Mouse (Mus musculus) C2C12 (cell line): ENCODE measurements at regions not wholly inside any gene's neighbourhood (a gene's known extent, or its start where the extent isn't known, plus 50 kb on each side); places are given as distances from the start of the nearest gene placed in this dataset.

ENCODE experiments used
- H3K27me3 ChIP-seq: one replicate; pipeline ENCODE4 v1.6.1; 2011; ENCODE audit not compliant: control insufficient read depth, insufficient read depth, insufficient read length
- H3K36me3 ChIP-seq: one replicate; pipeline ENCODE4 v1.6.1; 2011; ENCODE audit not compliant: control insufficient read depth, insufficient read depth
- H3K4me3 ChIP-seq: one replicate; pipeline ENCODE4 v1.5.1; 2011; ENCODE audit warnings: mild to moderate bottlenecking, control low read depth; ENCODE audit not compliant: poor library complexity, insufficient read depth, severe bottlenecking
- H3K79me2 ChIP-seq: one replicate; pipeline ENCODE4 v1.6.1; 2011; ENCODE audit not compliant: control insufficient read depth, insufficient read depth
- H3K79me3 ChIP-seq: one replicate; pipeline ENCODE4 v1.6.1; 2011; ENCODE audit warnings: low read depth, control low read depth
- H3ac ChIP-seq: one replicate; pipeline ENCODE3; 2011; ENCODE audit warnings: low read depth; ENCODE audit not compliant: control insufficient read depth, insufficient read length
- CEBPB ChIP-seq: IDR thresholded peaks from one replicate; pipeline ENCODE4 v1.6.1; 2011; ENCODE audit warnings: low read depth, mild to moderate bottlenecking, control low read depth, moderate library complexity
- CTCF ChIP-seq: IDR thresholded peaks from one replicate; pipeline ENCODE4 v1.5.1; 2011; ENCODE audit not compliant: control insufficient read depth, insufficient read depth, insufficient read length
- FOSL1 ChIP-seq: IDR thresholded peaks from one replicate; pipeline ENCODE4 v1.8.0; 2011; ENCODE audit warnings: mild to moderate bottlenecking, low read length; ENCODE audit not compliant: poor library complexity, insufficient read depth, severe bottlenecking
- MAX ChIP-seq: IDR thresholded peaks from one replicate; pipeline ENCODE4 v1.6.1; 2011; ENCODE audit warnings: mild to moderate bottlenecking, control low read depth
- MYOD1 ChIP-seq: IDR thresholded peaks from one replicate; pipeline ENCODE4 v1.6.1; 2011; ENCODE audit warnings: low read depth; ENCODE audit not compliant: control insufficient read depth, insufficient read length
- MYOG ChIP-seq: IDR thresholded peaks from one replicate; pipeline ENCODE4 v1.6.1; 2011; ENCODE audit not compliant: control insufficient read depth, insufficient read length; ENCODE audit errors: extremely low read depth
- USF1 ChIP-seq: IDR thresholded peaks from one replicate; pipeline ENCODE4 v1.6.1; 2011; ENCODE audit warnings: low read depth, mild to moderate bottlenecking, control low read depth, moderate library complexity

DNA sequence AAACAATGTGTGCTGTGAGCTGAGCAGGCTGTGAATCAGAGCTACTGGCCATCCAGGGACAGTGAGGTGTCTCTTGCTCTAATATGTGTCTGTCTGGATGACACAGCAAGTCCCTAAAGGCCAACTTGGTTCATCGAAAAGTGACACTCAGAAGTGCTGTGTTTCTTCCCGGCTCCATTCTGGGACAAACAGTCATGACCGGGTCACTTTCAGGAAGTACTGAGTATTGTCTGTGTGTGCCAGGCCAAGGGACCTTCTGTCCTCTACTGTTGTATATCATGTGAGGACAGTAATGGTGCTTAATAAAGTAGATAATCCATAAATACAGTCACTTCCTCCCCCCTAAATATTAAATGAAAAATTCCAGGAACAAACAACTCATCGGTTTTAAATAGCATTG is 87.2 kb upstream of the Cd93 start:
- H3K4me3 ChIP-seq = no peak overlapping the region
- H3K79me2 ChIP-seq = no peaks in the 10 kb centered on the region
- H3K36me3 ChIP-seq = no peaks in the 10 kb centered on the region
- TF ChIP-seq USF1 (no peak), CTCF (no peak), FOSL1 (no peak), MYOD1 (no peak), MAX (no peak), CEBPB (no peak), MYOG (no peak)
- no peaks in the 10 kb centered on the region for H3K27me3 ChIP-seq
- no peaks in the 10 kb centered on the region for H3K79me3 ChIP-seq
- no peak overlapping the region for H3ac ChIP-seq

- Histone ChIP-seq H3K79me3 (no peaks in the 10 kb centered on the region), H3ac (no peak overlapping the region), H3K27me3 (no peaks in the 10 kb centered on the region), H3K36me3 (no peaks in the 10 kb centered on the region), H3K4me3 (no peak overlapping the region), H3K79me2 (no peaks in the 10 kb centered on the region)
- TF ChIP-seq MAX = no peak
- no peak for TF ChIP-seq CEBPB
- no peak for TF ChIP-seq FOSL1
- TF ChIP-seq USF1 = no peak
- no peak for TF ChIP-seq MYOD1
- no peak for TF ChIP-seq MYOG
- no peak for TF ChIP-seq CTCF
These were observed 86.5 kb upstream of the Cd93 start for GRCm38 (mm10) chr2:148529900-148530299.

- no peaks in the 10 kb centered on the region for H3K79me2 ChIP-seq
- TF ChIP-seq CEBPB (no peak), MYOG (no peak), FOSL1 (no peak), MYOD1 (no peak)
- no peaks in the 10 kb centered on the region for H3K36me3 ChIP-seq
- H3K4me3 ChIP-seq = no peak overlapping the region
- no peaks in the 10 kb centered on the region for H3K79me3 ChIP-seq
- no peak overlapping the region for H3ac ChIP-seq
- H3K27me3 ChIP-seq = no peaks in the 10 kb centered on the region
These were observed 84.4 kb upstream of the Cd93 start for GRCm38 (mm10) chr2:148527755-148528154.

DNA sequence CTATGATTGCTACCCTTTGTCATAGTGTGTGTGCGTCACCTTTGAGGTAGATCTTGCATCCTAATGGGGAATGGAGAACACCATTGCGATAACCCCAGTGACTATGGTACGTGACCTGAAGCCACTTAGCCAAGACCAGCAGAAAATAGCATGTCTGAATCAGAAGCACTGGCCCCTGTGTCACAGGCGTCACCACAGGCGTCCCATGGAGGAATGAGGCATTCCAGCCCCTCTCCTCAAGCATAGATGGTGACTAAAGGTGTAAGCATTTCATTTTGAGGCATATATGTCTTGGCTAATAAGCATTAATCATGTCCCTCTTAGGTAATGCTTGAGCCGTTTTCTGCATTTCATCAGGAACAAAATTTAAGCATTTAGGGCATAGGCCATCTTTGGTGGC is 82.1 kb upstream of the Cd93 start:
- Histone ChIP-seq H3K36me3 (no peaks in the 10 kb centered on the region), H3K4me3 (no peak overlapping the region), H3K27me3 (no peaks in the 10 kb centered on the region), H3ac (no peak overlapping the region), H3K79me3 (no peaks in the 10 kb centered on the region), H3K79me2 (no peaks in the 10 kb centered on the region)
- TF ChIP-seq CTCF (no peak), MYOD1 (no peak), USF1 (no peak), MYOG (no peak), CEBPB (no peak), MAX (no peak), FOSL1 (no peak)

DNA sequence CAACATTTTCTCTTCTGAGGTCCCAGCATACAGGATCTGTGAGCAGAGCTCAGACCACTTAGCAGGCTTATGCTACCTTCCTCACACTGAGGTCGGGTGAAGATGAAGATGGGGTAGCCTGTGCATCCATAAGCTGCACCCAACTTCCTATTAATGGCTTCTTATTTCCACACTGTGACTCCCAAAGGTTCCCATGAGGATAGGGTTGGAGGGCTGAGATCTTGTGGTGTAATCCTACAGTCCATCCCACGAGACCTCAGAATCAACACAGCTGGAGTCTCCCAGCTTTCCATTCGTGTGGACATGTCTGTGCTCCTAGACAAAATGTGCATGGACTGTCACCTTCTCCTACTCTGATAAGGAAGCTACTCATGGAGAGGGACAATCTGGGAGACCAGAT is 80.0 kb upstream of the Cd93 start:
- Histone ChIP-seq H3K79me3 (no peaks in the 10 kb centered on the region), H3K27me3 (no peaks in the 10 kb centered on the region), H3K36me3 (no peaks in the 10 kb centered on the region), H3K79me2 (no peaks in the 10 kb centered on the region), H3K4me3 (no peak overlapping the region), H3ac (no peak overlapping the region)
- no peak for TF ChIP-seq FOSL1
- no peak for TF ChIP-seq CTCF
- TF ChIP-seq USF1 = no peak
- no peak for TF ChIP-seq MYOG

DNA sequence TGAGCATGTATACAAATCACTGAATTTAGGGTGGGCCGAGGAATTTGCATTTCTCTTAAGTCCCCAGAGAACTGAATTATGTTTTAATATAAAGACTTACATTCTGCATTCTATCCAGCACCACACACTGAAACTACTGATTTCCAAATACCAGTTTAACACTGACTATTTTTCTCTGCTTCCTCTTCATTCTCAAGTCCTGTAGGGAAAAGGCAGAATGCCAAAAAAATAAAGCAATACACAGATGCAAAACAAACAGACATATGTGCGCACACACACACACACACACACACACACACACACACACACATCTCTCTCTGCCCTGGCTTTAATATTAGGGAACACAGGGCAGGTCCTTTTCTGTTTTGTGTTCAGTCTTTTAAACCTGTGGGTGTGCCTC is 79.6 kb upstream of the Cd93 start:
- TF ChIP-seq MYOG = no peak
- no peak for TF ChIP-seq CEBPB
- no peak for TF ChIP-seq MAX
- Histone ChIP-seq H3K36me3 (no peaks in the 10 kb centered on the region), H3K27me3 (no peaks in the 10 kb centered on the region), H3K79me2 (no peaks in the 10 kb centered on the region), H3K4me3 (no peak overlapping the region), H3ac (no peak overlapping the region), H3K79me3 (no peaks in the 10 kb centered on the region)
